Mouse (Mus musculus) intestine, postnatal 0 days (tissue): ENCODE measurements around the gene B3gat3. TPM values are rescaled to one million over a fixed set of nuclear protein-coding genes. Genes with fewer than 3 reads are reported as not detected.
"Not testable (repeated sequence)": the region's sequence is repeated elsewhere in the genome, so short reads cannot be mapped to it uniquely, and the experiment has no call there.

ENCODE experiments used
- ATAC-seq: fragments of 200-750 bp; cut with Nextera tagmentation; 2 replicates; pipeline ENCODE4 v1.8.0; 2017; ENCODE audit warnings: mild to moderate bottlenecking, moderate TSS enrichment, moderate library complexity
- H3K27ac ChIP-seq: fragments of 300-500 bp; sonication (generic); 2 replicates; pipeline ENCODE4 v1.5.1; 2014; ENCODE audit warnings: mild to moderate bottlenecking, low read depth, low read length, moderate library complexity
- H3K27me3 ChIP-seq: fragments of 300-500 bp; sonication (generic); replicated peaks from 2 replicates; pipeline ENCODE4 v1.6.1; 2014; ENCODE audit warnings: low read length, mixed read lengths; ENCODE audit not compliant: control insufficient read depth, insufficient read depth
- H3K36me3 ChIP-seq: fragments of 300-500 bp; sonication (generic); 2 replicates; pipeline ENCODE4 v1.6.1; 2014; ENCODE audit warnings: mild to moderate bottlenecking, moderate library complexity; ENCODE audit not compliant: control insufficient read depth, insufficient read depth
- H3K4me1 ChIP-seq: fragments of 300-500 bp; sonication (generic); replicated peaks from 2 replicates; pipeline ENCODE4 v1.6.1; 2014; ENCODE audit warnings: antibody characterized with exemption, low read length, mixed read lengths; ENCODE audit not compliant: control insufficient read depth, insufficient read depth
- H3K4me2 ChIP-seq: fragments of 300-500 bp; sonication (generic); replicated peaks from 2 replicates; pipeline ENCODE4 v1.6.1; 2014; ENCODE audit warnings: low read depth, mild to moderate bottlenecking, moderate library complexity
- H3K4me3 ChIP-seq: fragments of 300-500 bp; sonication (generic); 2 replicates; pipeline ENCODE4 v1.5.1; 2014; ENCODE audit warnings: low read depth, low read length
- H3K9ac ChIP-seq: fragments of 300-500 bp; sonication (generic); 2 replicates; pipeline ENCODE4 v1.6.1; 2014; ENCODE audit warnings: mild to moderate bottlenecking, low read depth, low read length
- H3K9me3 ChIP-seq: fragments of 300-500 bp; sonication (generic); 2 replicates; pipeline ENCODE4 v1.6.1; 2016; ENCODE audit warnings: mixed run types; ENCODE audit not compliant: control insufficient read depth
- CTCF ChIP-seq: sonication (generic); IDR thresholded peaks from 2 replicates; pipeline ENCODE4 v1.5.1; 2016; ENCODE audit warnings: low read depth, mild to moderate bottlenecking, control low read depth, antibody characterized with exemption, moderate library complexity
- WGBS: fragments of 180-500 bp; shearing (Covaris S2); extraction: QIAGEN DNeasy Blood & Tissue Kit; methylation state at CpG from one replicate; pipeline ENCODE4 v1.1.7; 2014; 5-methylcytosine and 5-hydroxymethylcytosine counted together
- polyA plus RNA-seq: library from polyadenylated mRNA; unstranded; fragments of >200 nt; fragmentation: Nextera tagmentation; extraction: Ambion mirVana; gene quantifications from 2 replicates; pipeline ENCODE4 v1.2.1, GENCODE M21; 2015

Gene B3gat3
- polyA plus RNA-seq, 1 experiment from 2014 or later = 36.6 TPM

- H3K4me3 ChIP-seq = peak within 1 kb of the TSS; percentile 67
- H3K4me2 ChIP-seq = peak within 1 kb of the TSS; percentile 66
- H3K27me3 ChIP-seq = no peaks in the 10 kb centered on the region
- TF ChIP-seq CTCF = no peak
- peaks cover 11% of the 10 kb centered on the region for H3K36me3 ChIP-seq
- H3K9ac ChIP-seq = peak within 1 kb of the TSS; percentile 72
- peak; percentile 95 for ATAC-seq
- H3K27ac ChIP-seq = peak within 1 kb of the TSS; percentile 73; the same call in 1 of the 2 replicates
- no peaks in the 10 kb centered on the region for H3K9me3 ChIP-seq
- H3K4me1 ChIP-seq = 0 out of 2 replicates have a peak, but pooled peaks cover 3% of the 10 kb centered on the region
- under 1% methylated on average over 58 of the region's 58 CpGs for WGBS
Measured at GRCm38 (mm10) chr19:8888511-8889385, 31.4 kb upstream of the B3gat3 start, which contains the start of the genes 1810009A15Rik and Gm49416. TSS of gene 1810009A15Rik (plus strand) at chr19:8888853. TSS of gene Gm49416 (plus strand) at chr19:8888926.

DNA sequence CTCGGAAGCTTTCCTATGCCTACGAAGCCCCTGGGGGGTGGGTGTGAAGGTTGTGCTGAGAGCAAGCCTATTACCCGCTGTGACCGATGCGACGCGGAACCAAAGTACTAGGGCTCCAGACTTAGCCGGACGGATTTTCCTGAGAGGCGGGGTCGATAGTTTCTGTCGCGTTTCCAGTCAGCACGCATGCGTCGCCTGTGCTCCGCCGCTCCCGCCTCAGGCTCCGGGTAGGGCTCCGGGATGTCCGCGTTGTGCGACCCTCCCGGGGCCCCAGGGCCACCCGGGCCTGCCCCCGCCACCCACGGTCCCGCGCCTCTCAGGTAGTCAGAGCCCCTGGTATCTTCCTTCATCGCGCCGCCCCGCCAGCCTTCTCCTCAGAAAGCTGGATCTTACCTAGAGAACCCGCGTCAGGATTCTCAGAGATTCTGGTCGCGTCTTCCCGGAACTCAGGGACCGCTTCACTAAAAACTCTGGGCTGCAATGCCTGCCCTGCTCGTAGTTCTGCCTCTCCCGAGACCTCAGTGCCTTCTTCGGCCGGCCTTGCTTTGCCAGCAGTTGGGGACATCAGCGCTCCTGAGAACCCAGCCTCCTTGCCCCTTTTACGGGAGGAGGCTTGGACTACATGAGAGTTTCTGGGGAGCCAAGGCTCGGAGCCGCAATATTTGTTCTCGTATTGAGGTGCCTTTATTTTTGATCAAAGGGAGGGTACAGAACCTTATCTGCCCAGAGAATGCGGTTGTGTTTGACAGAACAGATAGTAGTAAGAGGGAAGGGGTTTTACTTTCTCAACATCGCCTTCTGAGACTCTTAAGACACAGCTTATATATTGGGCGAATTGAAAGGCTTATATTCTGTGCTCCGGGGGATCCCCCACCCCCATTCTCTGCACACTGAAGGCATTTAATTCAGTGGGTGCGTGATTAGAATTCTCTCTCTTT, 27.1 kb upstream of the B3gat3 start, which contains the start of gene Ints5:
TSS of gene Ints5 (plus strand) at position 177 of the 938 bp plus-strand sequence.
- H3K4me1 ChIP-seq = no peaks in the 10 kb centered on the region
- no peaks in the 10 kb centered on the region for H3K27me3 ChIP-seq
- ATAC-seq = peak; percentile 35
- peak within 1 kb of the TSS; percentile 91 for H3K9ac ChIP-seq
- TF ChIP-seq CTCF = no peak
- H3K36me3 ChIP-seq = peaks cover 24% of the 10 kb centered on the region
- peak within 1 kb of the TSS; percentile 84 for H3K27ac ChIP-seq
- peak within 1 kb of the TSS; percentile 93 for H3K4me3 ChIP-seq
- H3K4me2 ChIP-seq = peak within 1 kb of the TSS; percentile 73
- H3K9me3 ChIP-seq = no peaks in the 10 kb centered on the region
- WGBS = 1% methylated on average over 54 of the region's 54 CpGs

DNA sequence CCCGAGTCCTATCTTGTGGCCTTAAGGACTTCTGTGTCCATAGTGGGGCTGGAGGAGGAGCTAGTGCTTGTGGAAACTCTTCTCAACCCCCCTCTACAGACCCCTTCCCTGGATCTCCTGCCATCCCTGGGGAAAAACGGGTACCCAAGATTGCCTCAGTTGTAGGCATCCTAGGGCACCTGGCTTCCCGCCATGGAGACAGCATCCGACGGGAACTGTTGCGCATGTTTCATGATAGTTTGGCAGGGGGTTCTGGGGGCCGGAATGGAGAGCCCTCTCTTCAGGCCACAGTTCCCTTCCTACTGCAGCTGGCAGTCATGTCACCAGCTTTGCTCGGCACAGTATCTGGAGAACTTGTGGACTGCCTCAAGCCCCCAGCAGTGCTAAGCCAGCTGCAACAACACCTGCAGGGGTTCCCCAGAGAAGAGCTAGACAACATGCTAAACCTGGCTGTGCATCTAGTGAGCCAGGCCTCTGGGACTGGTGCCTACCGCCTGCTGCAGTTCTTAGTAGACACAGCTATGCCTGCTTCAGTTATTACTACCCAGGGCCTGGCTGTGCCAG, 24.7 kb upstream of the B3gat3 start:
- H3K27ac ChIP-seq = no peak overlapping the region
- H3K4me2 ChIP-seq = no peak overlapping the region
- H3K9me3 ChIP-seq = no peaks in the 10 kb centered on the region
- TF ChIP-seq CTCF = no peak
- no peak for ATAC-seq
- H3K4me3 ChIP-seq = no peak overlapping the region
- WGBS = 88% methylated on average over 9 of the region's 9 CpGs
- H3K27me3 ChIP-seq = no peaks in the 10 kb centered on the region
- peaks cover 22% of the 10 kb centered on the region for H3K36me3 ChIP-seq
- H3K4me1 ChIP-seq = no peaks in the 10 kb centered on the region
- H3K9ac ChIP-seq = no peak overlapping the region

GRCm38 (mm10) chr19:8896231-8896630, 23.9 kb upstream of the B3gat3 start:
- H3K4me2 ChIP-seq, H3K27me3 ChIP-seq, H3K27ac ChIP-seq, H3K9ac ChIP-seq, ATAC-seq, H3K4me3 ChIP-seq, H3K9me3 ChIP-seq, H3K4me1 ChIP-seq: not testable (repeated sequence)
- 66% methylated on average over 5 of the region's 5 CpGs for WGBS
- H3K36me3 ChIP-seq = peaks cover 14% of the 10 kb centered on the region; the same call in 1 of the 2 replicates

DNA sequence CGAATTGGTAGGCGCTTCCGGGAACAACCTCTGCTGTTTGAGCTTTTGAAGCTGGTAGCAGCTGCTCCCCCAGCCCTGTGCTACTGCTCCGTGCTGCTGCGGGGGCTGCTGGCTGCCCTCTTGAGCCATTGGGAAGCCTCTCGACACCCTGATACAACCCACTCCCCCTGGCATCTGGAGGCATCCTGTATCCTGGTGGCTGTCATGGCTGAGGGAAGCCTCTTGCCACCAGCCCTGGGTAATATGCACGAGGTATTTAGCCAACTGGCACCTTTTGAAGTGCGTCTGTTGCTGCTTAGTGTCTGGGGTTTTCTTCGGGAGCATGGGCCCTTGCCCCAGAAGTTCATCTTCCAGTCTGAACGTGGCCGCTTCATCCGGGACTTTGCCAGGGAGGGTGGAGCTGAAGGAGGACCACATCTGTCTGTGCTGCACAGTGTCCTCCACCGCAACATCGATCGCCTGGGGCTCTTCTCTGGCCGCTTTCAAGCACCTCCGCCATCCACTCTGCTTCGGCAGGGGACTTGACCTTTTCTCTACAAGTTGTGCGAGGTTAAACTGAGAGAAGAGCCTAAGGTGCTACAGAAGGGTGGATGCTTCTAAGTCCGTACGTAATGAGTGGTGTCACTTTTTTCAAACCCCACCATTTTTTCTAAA, 22.8 kb upstream of the B3gat3 start:
- peaks cover 15% of the 10 kb centered on the region for H3K36me3 ChIP-seq
- H3K27me3 ChIP-seq, H3K9me3 ChIP-seq, H3K4me1 ChIP-seq: not testable (repeated sequence)
- peak overlapping the region; percentile 89 for H3K27ac ChIP-seq
- 18% methylated on average over 21 of the region's 21 CpGs for WGBS
- peak; percentile 55 for ATAC-seq
- peak overlapping the region; percentile 99 for H3K4me3 ChIP-seq
- H3K4me2 ChIP-seq = peak overlapping the region; percentile 80
- peak overlapping the region; percentile 60 for H3K9ac ChIP-seq
